In genomic region chr15:59783782-59784555, GRCm38 (mm10) we compare ENCODE assay signal across 8 mouse cellular contexts.
DNase-seq lines count a peak whose midpoint lies in the region; ATAC-seq lines count a peak whose summit lies in the region.

No protein-coding gene starts in this region.

- H3K4me3 ChIP-seq in intestine, embryonic 15.5 days (replicated peaks) = no peak overlapping the region
- H3K4me3 ChIP-seq in liver, embryonic 16.5 days (ENCODE audit: low read depth, low read length) = no peak overlapping the region
- H3K4me3 ChIP-seq in neural tube, embryonic 12.5 days = no peak overlapping the region

- no peak overlapping the region for H3K9ac ChIP-seq in intestine, embryonic 15.5 days
- no peak overlapping the region; the same call in 1 of the 2 replicates for H3K9ac ChIP-seq in liver, embryonic 16.5 days (ENCODE audit: low read depth, low read length)
- no peak overlapping the region for H3K9ac ChIP-seq in neural tube, embryonic 12.5 days

- WGBS in intestine, embryonic 15.5 days = 14% methylated on average over 22 of the region's 22 CpGs
- 14% methylated on average over 21 of the region's 22 CpGs for WGBS in liver, embryonic 16.5 days (ENCODE audit: insufficient replicate concordance)
- whole genome bisulfite sequencing in neural tube, embryonic 12.5 days = 10% methylated on average over 22 of the region's 22 CpGs

- H3K27ac ChIP-seq in intestine, embryonic 15.5 days = no peak overlapping the region
- peak overlapping the region; percentile 88 for H3K27ac ChIP-seq in liver, embryonic 16.5 days (ENCODE audit: low read length)
- no peak overlapping the region for H3K27ac ChIP-seq in neural tube, embryonic 12.5 days

- peak overlapping the region; percentile 33 for H3K4me2 ChIP-seq in intestine, embryonic 15.5 days (replicated peaks)
- H3K4me2 ChIP-seq in liver, embryonic 16.5 days (ENCODE audit: low read depth, low read length) = peak overlapping the region; percentile 15
- peak overlapping the region; percentile 51 for H3K4me2 ChIP-seq in neural tube, embryonic 12.5 days (replicated peaks)

- DNase-seq in 3134 (ENCODE audit: extremely low read depth, insufficient read length, low spot score) = peak; percentile 76
- peak; percentile 77 for DNase-seq in adrenal gland, postnatal 14 days
- DNase-seq in gastrocnemius, adult 8-10 months (ENCODE audit: low spot score in 2 of 2) = peak; percentile 15 to 26
- DNase-seq in right cerebral cortex, postnatal 36 days (ENCODE audit: low spot score in 2 of 2) = no peak

- no peaks in the 10 kb centered on the region for H3K36me3 ChIP-seq in intestine, embryonic 15.5 days
- H3K36me3 ChIP-seq in liver, embryonic 16.5 days (ENCODE audit: control insufficient read depth, insufficient read depth) = no peaks in the 10 kb centered on the region
- H3K36me3 ChIP-seq in neural tube, embryonic 12.5 days = no peaks in the 10 kb centered on the region

- no peaks in the 10 kb centered on the region for H3K27me3 ChIP-seq in intestine, embryonic 15.5 days (replicated peaks)
- H3K27me3 ChIP-seq in liver, embryonic 16.5 days (ENCODE audit: control insufficient read depth, insufficient read depth, low read depth, low read length) = no peaks in the 10 kb centered on the region
- no peaks in the 10 kb centered on the region for H3K27me3 ChIP-seq in neural tube, embryonic 12.5 days (replicated peaks)

- no peaks in the 10 kb centered on the region for H3K9me3 ChIP-seq in intestine, embryonic 15.5 days
- no peaks in the 10 kb centered on the region for H3K9me3 ChIP-seq in liver, embryonic 16.5 days (replicated peaks; ENCODE audit: control insufficient read depth, low read length)
- peaks cover 5% of the 10 kb centered on the region; the same call in 1 of the 2 replicates for H3K9me3 ChIP-seq in neural tube, embryonic 12.5 days

- ATAC-seq in intestine, embryonic 15.5 days = no peak
- peak; percentile 78 for ATAC-seq in liver, embryonic 16.5 days (ENCODE audit: low read depth)
- peak; percentile 48 for ATAC-seq in neural tube, embryonic 12.5 days (ENCODE audit: low FRiP score, low read depth)
- no peak for ATAC-seq in frontal cortex, adult (ENCODE audit: low TSS enrichment)

- peaks cover 9% of the 10 kb centered on the region for H3K4me1 ChIP-seq in intestine, embryonic 15.5 days (replicated peaks)
- peaks cover 19% of the 10 kb centered on the region for H3K4me1 ChIP-seq in liver, embryonic 16.5 days (ENCODE audit: control insufficient read depth, low read depth, low read length)
- H3K4me1 ChIP-seq in neural tube, embryonic 12.5 days = peaks cover 15% of the 10 kb centered on the region

Comparison
In these comparisons a context has a peak if more than half of its experiments do, and no peak if none do; other contexts are left out.
1. DNase-seq: peak in 3134 (single experiment), adrenal gland, postnatal 14 days (single experiment) and gastrocnemius, adult 8-10 months (2 of 2); none in right cerebral cortex, postnatal 36 days (0 of 2).
2. ATAC-seq: peak in liver, embryonic 16.5 days (single experiment) and neural tube, embryonic 12.5 days (single experiment); none in intestine, embryonic 15.5 days (single experiment) and frontal cortex, adult (single experiment).
3. Peak in every context shown above with its lines, with median percentiles within 50 percentile points of each other: H3K4me2 ChIP-seq.